Mouse (Mus musculus): Measurements from ENCODE around the gene Morc3. TPM values are rescaled to one million over a fixed set of nuclear protein-coding genes. Genes with fewer than 3 reads are reported as not detected.

The Morc3 gene
- polyA plus RNA-seq, 1 experiment from 2014 or later, result 22.2 TPM

GRCm38 (mm10) chr16:93797841-93798492 lies 34.0 kb upstream of the Morc3 start:
- WGBS, result 61% methylated on average over 11 of the region's 11 CpGs
- Histone ChIP-seq H3K27ac (no peak overlapping the region), H3K9me3 (replicated peaks) (no peaks in the 10 kb centered on the region), H3K4me1 (replicated peaks) (peaks cover 8% of the 10 kb centered on the region), H3K27me3 (no peaks in the 10 kb centered on the region), H3K36me3 (no peaks in the 10 kb centered on the region), H3K4me3 (no peak overlapping the region), H3K9ac (no peak overlapping the region), H3K4me2 (no peak overlapping the region)
- no peak for ATAC-seq (replicated peaks; ENCODE audit: insufficient number of reproducible peaks, insufficient read depth, low FRiP score, low read depth)

- no peak overlapping the region for H3K4me2 ChIP-seq
- peaks cover 8% of the 10 kb centered on the region for H3K4me1 ChIP-seq (replicated peaks)
- no peaks in the 10 kb centered on the region for H3K9me3 ChIP-seq (replicated peaks)
- ATAC-seq (replicated peaks; ENCODE audit: insufficient number of reproducible peaks, insufficient read depth, low FRiP score, low read depth), result no peak
- no peaks in the 10 kb centered on the region for H3K27me3 ChIP-seq
- H3K4me3 ChIP-seq, result no peak overlapping the region
- H3K9ac ChIP-seq, result no peak overlapping the region
- H3K36me3 ChIP-seq, result no peaks in the 10 kb centered on the region
- H3K27ac ChIP-seq, result no peak overlapping the region
- 61% methylated on average over 5 of the region's 5 CpGs for WGBS
Measured at GRCm38 (mm10) chr16:93798623-93799022, 33.3 kb upstream of the Morc3 start.

- Histone ChIP-seq H3K4me3 (no peak overlapping the region), H3K4me2 (no peak overlapping the region), H3K9ac (no peak overlapping the region), H3K9me3 (replicated peaks) (no peaks in the 10 kb centered on the region), H3K36me3 (no peaks in the 10 kb centered on the region), H3K27ac (no peak overlapping the region), H3K4me1 (replicated peaks) (peaks cover 8% of the 10 kb centered on the region), H3K27me3 (no peaks in the 10 kb centered on the region)
- WGBS, result 81% methylated on average over 3 of the region's 3 CpGs
- no peak for ATAC-seq (replicated peaks; ENCODE audit: insufficient number of reproducible peaks, insufficient read depth, low FRiP score, low read depth)
Measured at GRCm38 (mm10) chr16:93799071-93799470, 32.9 kb upstream of the Morc3 start.

- Histone ChIP-seq H3K9ac (no peak overlapping the region), H3K4me3 (no peak overlapping the region), H3K4me2 (no peak overlapping the region), H3K36me3 (no peaks in the 10 kb centered on the region), H3K27me3 (no peaks in the 10 kb centered on the region), H3K27ac (no peak overlapping the region), H3K4me1 (replicated peaks) (peaks cover 8% of the 10 kb centered on the region), H3K9me3 (replicated peaks) (no peaks in the 10 kb centered on the region)
- ATAC-seq (replicated peaks; ENCODE audit: insufficient number of reproducible peaks, insufficient read depth, low FRiP score, low read depth), result no peak
- 93% methylated on average over 16 of the region's 16 CpGs for WGBS
Measured at GRCm38 (mm10) chr16:93799936-93800335, 32.0 kb upstream of the Morc3 start.

- H3K36me3 ChIP-seq, result peaks cover 22% of the 10 kb centered on the region; the same call in 1 of the 2 replicates
- WGBS, result 90% methylated on average over 6 of the region's 6 CpGs
- H3K9me3 ChIP-seq (replicated peaks), result 0 out of 2 replicates have a peak, but pooled peaks cover 11% of the 10 kb centered on the region
- H3K9ac ChIP-seq, result no peak overlapping the region
- no peak for ATAC-seq (replicated peaks; ENCODE audit: insufficient number of reproducible peaks, insufficient read depth, low FRiP score, low read depth)
- H3K4me2 ChIP-seq, result no peak overlapping the region
- no peaks in the 10 kb centered on the region for H3K27me3 ChIP-seq
- no peak overlapping the region for H3K4me3 ChIP-seq
- no peak overlapping the region for H3K27ac ChIP-seq
- H3K4me1 ChIP-seq (replicated peaks), result peaks cover 19% of the 10 kb centered on the region
Measured at GRCm38 (mm10) chr16:93807167-93807566, 24.8 kb upstream of the Morc3 start.

- peak overlapping the region; percentile 63 for H3K27ac ChIP-seq
- peak; percentile 45; the same call in 1 of the 2 replicates for ATAC-seq (replicated peaks; ENCODE audit: insufficient number of reproducible peaks, insufficient read depth, low FRiP score, low read depth)
- no peak overlapping the region for H3K9ac ChIP-seq
- peaks cover 19% of the 10 kb centered on the region for H3K4me1 ChIP-seq (replicated peaks)
- WGBS, result 27% methylated on average over 8 of the region's 8 CpGs
- H3K4me3 ChIP-seq, result no peak overlapping the region
- H3K36me3 ChIP-seq, result peaks cover 22% of the 10 kb centered on the region; the same call in 1 of the 2 replicates
- H3K4me2 ChIP-seq, result no peak overlapping the region
- no peaks in the 10 kb centered on the region for H3K27me3 ChIP-seq
- 0 out of 2 replicates have a peak, but pooled peaks cover 11% of the 10 kb centered on the region for H3K9me3 ChIP-seq (replicated peaks)
Measured at GRCm38 (mm10) chr16:93807961-93808554, 23.9 kb upstream of the Morc3 start.

GRCm38 (mm10) chr16:93815856-93816736 lies 15.8 kb upstream of the Morc3 start:
- 0 out of 2 replicates have a peak, but pooled peaks cover 10% of the 10 kb centered on the region for H3K9me3 ChIP-seq (replicated peaks)
- peaks cover 13% of the 10 kb centered on the region for H3K4me1 ChIP-seq (replicated peaks)
- no peak overlapping the region for H3K9ac ChIP-seq
- H3K4me2 ChIP-seq, result peak overlapping the region; percentile 47
- WGBS, result 43% methylated on average over 20 of the region's 20 CpGs
- peak; percentile 59; the same call in 1 of the 2 replicates for ATAC-seq (replicated peaks; ENCODE audit: insufficient number of reproducible peaks, insufficient read depth, low FRiP score, low read depth)
- peak overlapping the region; percentile 80 for H3K27ac ChIP-seq
- H3K4me3 ChIP-seq, result peak overlapping the region; percentile 8; the same call in 1 of the 2 replicates
- peaks cover 10% of the 10 kb centered on the region; the same call in 1 of the 2 replicates for H3K36me3 ChIP-seq
- no peaks in the 10 kb centered on the region for H3K27me3 ChIP-seq

GRCm38 (mm10) chr16:93816861-93817260 lies 15.1 kb upstream of the Morc3 start:
- H3K9me3 ChIP-seq (replicated peaks), result 0 out of 2 replicates have a peak, but pooled peaks cover 2% of the 10 kb centered on the region
- no peaks in the 10 kb centered on the region for H3K27me3 ChIP-seq
- ATAC-seq (replicated peaks; ENCODE audit: insufficient number of reproducible peaks, insufficient read depth, low FRiP score, low read depth), result no peak
- peak overlapping the region; percentile 80 for H3K27ac ChIP-seq
- 44% methylated on average over 7 of the region's 7 CpGs for WGBS
- H3K36me3 ChIP-seq, result peaks cover 3% of the 10 kb centered on the region; the same call in 1 of the 2 replicates
- H3K9ac ChIP-seq, result no peak overlapping the region
- H3K4me3 ChIP-seq, result no peak overlapping the region
- H3K4me2 ChIP-seq, result peak overlapping the region; percentile 47
- peaks cover 13% of the 10 kb centered on the region for H3K4me1 ChIP-seq (replicated peaks)

GRCm38 (mm10) chr16:93817371-93817770 lies 14.6 kb upstream of the Morc3 start:
- no peak overlapping the region for H3K27ac ChIP-seq
- H3K4me3 ChIP-seq, result no peak overlapping the region
- H3K9me3 ChIP-seq (replicated peaks), result no peaks in the 10 kb centered on the region
- no peaks in the 10 kb centered on the region for H3K36me3 ChIP-seq
- H3K4me2 ChIP-seq, result no peak overlapping the region
- 84% methylated on average over 5 of the region's 5 CpGs for WGBS
- H3K27me3 ChIP-seq, result no peaks in the 10 kb centered on the region
- no peak for ATAC-seq (replicated peaks; ENCODE audit: insufficient number of reproducible peaks, insufficient read depth, low FRiP score, low read depth)
- H3K9ac ChIP-seq, result no peak overlapping the region
- H3K4me1 ChIP-seq (replicated peaks), result peaks cover 13% of the 10 kb centered on the region

- ATAC-seq (replicated peaks; ENCODE audit: insufficient number of reproducible peaks, insufficient read depth, low FRiP score, low read depth), result no peak
- Histone ChIP-seq H3K4me2 (no peak overlapping the region), H3K36me3 (no peaks in the 10 kb centered on the region), H3K27ac (no peak overlapping the region), H3K4me3 (no peak overlapping the region), H3K4me1 (replicated peaks) (peaks cover 13% of the 10 kb centered on the region), H3K9me3 (replicated peaks) (0 out of 2 replicates have a peak, but pooled peaks cover 2% of the 10 kb centered on the region), H3K27me3 (no peaks in the 10 kb centered on the region), H3K9ac (no peak overlapping the region)
- 44% methylated on average over 12 of the region's 12 CpGs for WGBS
Measured at GRCm38 (mm10) chr16:93818691-93819324, 13.1 kb upstream of the Morc3 start.

- Histone ChIP-seq H3K9me3 (replicated peaks) (peaks cover 5% of the 10 kb centered on the region; the same call in 1 of the 2 replicates), H3K27me3 (no peaks in the 10 kb centered on the region), H3K4me1 (replicated peaks) (peaks cover 13% of the 10 kb centered on the region), H3K4me2 (no peak overlapping the region), H3K27ac (no peak overlapping the region), H3K9ac (no peak overlapping the region), H3K4me3 (no peak overlapping the region), H3K36me3 (no peaks in the 10 kb centered on the region)
- 52% methylated on average over 4 of the region's 4 CpGs for WGBS
- ATAC-seq (replicated peaks; ENCODE audit: insufficient number of reproducible peaks, insufficient read depth, low FRiP score, low read depth), result no peak
Measured at GRCm38 (mm10) chr16:93819325-93819696, 12.6 kb upstream of the Morc3 start.
